Mouse (Mus musculus) kidney, embryonic 16.5 days (tissue): ENCODE data around the gene Gm17949. TPM values are rescaled to one million over a fixed set of nuclear protein-coding genes. Genes with fewer than 3 reads are reported as not detected.
"Not testable (repeated sequence)": the region's sequence is repeated elsewhere in the genome, so short reads cannot be mapped to it uniquely, and the experiment has no call there.

Experiments
- ATAC-seq: fragments of 200-750 bp; cut with Nextera tagmentation; 2 replicates; pipeline ENCODE4 v1.8.0; 2017; ENCODE audit warnings: moderate TSS enrichment; ENCODE audit not compliant: low FRiP score, low TSS enrichment
- H3K27ac ChIP-seq: fragments of 300-500 bp; sonication (generic); 2 replicates; pipeline ENCODE4 v1.5.1; 2014; ENCODE audit warnings: low read length
- H3K27me3 ChIP-seq: fragments of 300-500 bp; sonication (generic); 2 replicates; pipeline ENCODE4 v1.6.1; 2014; ENCODE audit warnings: low read length, control low read depth, mixed read lengths; ENCODE audit not compliant: insufficient read depth
- H3K36me3 ChIP-seq: fragments of 300-500 bp; sonication (generic); 2 replicates; pipeline ENCODE4 v1.6.1; 2014; ENCODE audit warnings: low read length, control low read depth, mixed read lengths; ENCODE audit not compliant: insufficient read depth
- H3K4me1 ChIP-seq: fragments of 300-500 bp; sonication (generic); 2 replicates; pipeline ENCODE4 v1.6.1; 2014; ENCODE audit warnings: low read length, control low read depth, mixed read lengths; ENCODE audit not compliant: insufficient read depth
- H3K4me2 ChIP-seq: fragments of 300-500 bp; sonication (generic); replicated peaks from 2 replicates; pipeline ENCODE4 v1.6.1; 2014; ENCODE audit warnings: low read depth, low read length
- H3K4me3 ChIP-seq: fragments of 300-500 bp; sonication (generic); 2 replicates; pipeline ENCODE4 v1.5.1; 2014; ENCODE audit warnings: mild to moderate bottlenecking, low read length
- H3K9ac ChIP-seq: fragments of 300-500 bp; sonication (generic); replicated peaks from 2 replicates; pipeline ENCODE4 v1.6.1; 2014; ENCODE audit warnings: low read length
- H3K9me3 ChIP-seq: fragments of 300-500 bp; sonication (generic); 2 replicates; pipeline ENCODE4 v1.6.1; 2016; ENCODE audit warnings: low read length, control low read depth
- WGBS: fragments of 180-500 bp; shearing (Covaris S2); extraction: QIAGEN DNeasy Blood & Tissue Kit; methylation state at CpG from one replicate; pipeline ENCODE4 v1.1.7; 2014; 5-methylcytosine and 5-hydroxymethylcytosine counted together
- polyA plus RNA-seq: library from polyadenylated mRNA; unstranded; fragments of >200 nt; fragmentation: Nextera tagmentation; extraction: Ambion mirVana; gene quantifications from 2 replicates; pipeline ENCODE4 v1.2.1, GENCODE M21; 2015

The Gm17949 gene
- polyA plus RNA-seq, 1 experiment from 2014 or later = 0.80 TPM

- Histone ChIP-seq H3K27me3 (no peaks in the 10 kb centered on the region), H3K9me3 (no peaks in the 10 kb centered on the region), H3K4me2 (peak overlapping the region; percentile 60), H3K4me3 (peak overlapping the region; percentile 49), H3K36me3 (peaks cover 17% of the 10 kb centered on the region), H3K9ac (peak overlapping the region; percentile 77), H3K4me1 (peaks cover 18% of the 10 kb centered on the region), H3K27ac (peak overlapping the region; percentile 91)
- under 1% methylated on average over 38 of the region's 38 CpGs for WGBS
- ATAC-seq = peak; percentile 97
These were observed 20.6 kb downstream of the Gm17949 start for GRCm38 (mm10) chr17:57031661-57032420.

- Histone ChIP-seq H3K27ac (no peak overlapping the region), H3K4me3 (peak overlapping the region; percentile 49; the same call in 1 of the 2 replicates)
These were observed 21.6 kb downstream of the Gm17949 start for GRCm38 (mm10) chr17:57032854-57033253.

GRCm38 (mm10) chr17:57038978-57039377, 27.7 kb downstream of the Gm17949 start:
- H3K4me2 ChIP-seq = no peak overlapping the region
- peaks cover 9% of the 10 kb centered on the region for H3K27me3 ChIP-seq
- H3K9me3 ChIP-seq = no peaks in the 10 kb centered on the region
- no peaks in the 10 kb centered on the region for H3K36me3 ChIP-seq
- H3K27ac ChIP-seq = no peak overlapping the region
- no peak for ATAC-seq
- H3K9ac ChIP-seq = no peak overlapping the region
- H3K4me1 ChIP-seq = no peaks in the 10 kb centered on the region
- no peak overlapping the region for H3K4me3 ChIP-seq
- WGBS = 47% methylated on average over 8 of the region's 8 CpGs

More at GRCm38 (mm10) chr17:57032854-57033253, 21.6 kb downstream of the Gm17949 start:
- Histone ChIP-seq H3K27me3 (no peaks in the 10 kb centered on the region), H3K9me3 (no peaks in the 10 kb centered on the region), H3K9ac (no peak overlapping the region; the same call in 1 of the 2 replicates), H3K4me1 (peaks cover 18% of the 10 kb centered on the region), H3K4me2 (peak overlapping the region; percentile 60), H3K36me3 (peaks cover 8% of the 10 kb centered on the region)
- WGBS = 89% methylated on average over 4 of the region's 4 CpGs
- no peak for ATAC-seq

- Histone ChIP-seq H3K9ac (no peak within 1 kb of the TSS), H3K9me3 (no peaks in the 10 kb centered on the region), H3K27ac (no peak within 1 kb of the TSS), H3K4me2 (no peak within 1 kb of the TSS), H3K36me3 (no peaks in the 10 kb centered on the region), H3K27me3 (peaks cover 9% of the 10 kb centered on the region), H3K4me1 (no peaks in the 10 kb centered on the region), H3K4me3 (no peak within 1 kb of the TSS)
- 79% methylated on average over 8 of the region's 8 CpGs for WGBS
- ATAC-seq = no peak
These were observed 30.3 kb downstream of the Gm17949 start, which contains the start of gene Slc25a41 for GRCm38 (mm10) chr17:57041554-57041953. Slc25a41 (minus strand) TSS chr17:57041654.

GRCm38 (mm10) chr17:57047406-57047805, 36.1 kb downstream of the Gm17949 start:
- Histone ChIP-seq H3K4me1 (no peaks in the 10 kb centered on the region; the same call in 1 of the 2 replicates), H3K27ac (no peak overlapping the region), H3K36me3 (peaks cover 21% of the 10 kb centered on the region), H3K9me3 (no peaks in the 10 kb centered on the region), H3K27me3 (no peaks in the 10 kb centered on the region), H3K9ac (no peak overlapping the region), H3K4me2 (no peak overlapping the region), H3K4me3 (no peak overlapping the region)
- 0 out of 2 replicates have a peak, but pooled peaks have one; percentile 24 for ATAC-seq
- WGBS = 45% methylated on average over 5 of the region's 5 CpGs

- no peaks in the 10 kb centered on the region for H3K27me3 ChIP-seq
- H3K9ac ChIP-seq = no peak overlapping the region
- no peak for ATAC-seq
- H3K4me1 ChIP-seq = no peaks in the 10 kb centered on the region; the same call in 1 of the 2 replicates
- H3K36me3 ChIP-seq = peaks cover 29% of the 10 kb centered on the region
- no peak overlapping the region for H3K4me3 ChIP-seq
- no peaks in the 10 kb centered on the region for H3K9me3 ChIP-seq
- no peak overlapping the region for H3K4me2 ChIP-seq
- 91% methylated on average over 3 of the region's 3 CpGs for WGBS
- no peak overlapping the region for H3K27ac ChIP-seq
These were observed 37.5 kb downstream of the Gm17949 start for GRCm38 (mm10) chr17:57048816-57049215.

GRCm38 (mm10) chr17:57051679-57052078, 40.4 kb downstream of the Gm17949 start:
- ATAC-seq, H3K9ac ChIP-seq, H3K4me2 ChIP-seq, H3K4me3 ChIP-seq, H3K27ac ChIP-seq, H3K4me1 ChIP-seq, H3K9me3 ChIP-seq, H3K27me3 ChIP-seq: not testable (repeated sequence)
- peaks cover 37% of the 10 kb centered on the region for H3K36me3 ChIP-seq
- 93% methylated on average over 4 of the region's 4 CpGs for WGBS

GRCm38 (mm10) chr17:57056246-57056645, 45.0 kb downstream of the Gm17949 start:
- peaks cover 4% of the 10 kb centered on the region for H3K27me3 ChIP-seq
- no peak for ATAC-seq
- peaks cover 26% of the 10 kb centered on the region for H3K36me3 ChIP-seq
- no peak overlapping the region for H3K9ac ChIP-seq
- peaks cover 11% of the 10 kb centered on the region for H3K4me1 ChIP-seq
- no peak overlapping the region for H3K4me2 ChIP-seq
- H3K4me3 ChIP-seq = no peak overlapping the region
- H3K9me3 ChIP-seq = no peaks in the 10 kb centered on the region
- WGBS = 88% methylated on average over 3 of the region's 3 CpGs
- H3K27ac ChIP-seq = no peak overlapping the region

GRCm38 (mm10) chr17:57058891-57059485, 47.7 kb downstream of the Gm17949 start, which contains the start of gene Crb3:
Crb3 (plus strand) TSS chr17:57059105.
- Histone ChIP-seq H3K27ac (peak within 1 kb of the TSS; percentile 79), H3K27me3 (peaks cover 28% of the 10 kb centered on the region), H3K9ac (peak within 1 kb of the TSS; percentile 85), H3K9me3 (no peaks in the 10 kb centered on the region), H3K36me3 (0 out of 2 replicates have a peak, but pooled peaks cover 8% of the 10 kb centered on the region), H3K4me2 (peak within 1 kb of the TSS; percentile 83), H3K4me3 (peak within 1 kb of the TSS; percentile 83), H3K4me1 (peaks cover 19% of the 10 kb centered on the region)
- under 1% methylated on average over 17 of the region's 22 CpGs for WGBS
- peak; percentile 7; the same call in 1 of the 2 replicates for ATAC-seq
